Mouse (Mus musculus) heart, adult 8-10 months (tissue): Measurements from ENCODE around the gene Hist1h3c. TPM values are rescaled to one million over a fixed set of nuclear protein-coding genes. Genes with fewer than 3 reads are reported as not detected.
"Not testable (repeated sequence)": the region's sequence is repeated elsewhere in the genome, so short reads cannot be mapped to it uniquely, and the experiment has no call there.

Experiments used
- DNase-seq: peaks from one replicate; pipeline ENCODE4 v3.0.0; 2022; ENCODE audit warnings: low spot score
- total RNA-seq, 4 experiments: library from RNA; stranded (reverse); gene quantifications; 2 replicates each; pipeline ENCODE4 v1.2.4; 2022

Hist1h3c gene
- total RNA-seq, 4 experiments from 2014 or later = 0.82 to 5.6 (median 2.3) TPM; not detected in 1

- no peak for DNase-seq
These were observed 5.5 kb downstream of the Hist1h3c start for GRCm38 (mm10) chr13:23739922-23740252.

GRCm38 (mm10) chr13:23739069-23739921, 6.1 kb downstream of the Hist1h3c start:
- DNase-seq = peak; percentile 98

- peak; percentile 89 for DNase-seq
These were observed 6.7 kb downstream of the Hist1h3c start, which contains the start of gene Hist1h1c for GRCm38 (mm10) chr13:23738677-23739068. Hist1h1c (plus strand) TSS chr13:23738808.

GRCm38 (mm10) chr13:23738041-23738440, 7.4 kb downstream of the Hist1h3c start:
- DNase-seq = no peak

DNA sequence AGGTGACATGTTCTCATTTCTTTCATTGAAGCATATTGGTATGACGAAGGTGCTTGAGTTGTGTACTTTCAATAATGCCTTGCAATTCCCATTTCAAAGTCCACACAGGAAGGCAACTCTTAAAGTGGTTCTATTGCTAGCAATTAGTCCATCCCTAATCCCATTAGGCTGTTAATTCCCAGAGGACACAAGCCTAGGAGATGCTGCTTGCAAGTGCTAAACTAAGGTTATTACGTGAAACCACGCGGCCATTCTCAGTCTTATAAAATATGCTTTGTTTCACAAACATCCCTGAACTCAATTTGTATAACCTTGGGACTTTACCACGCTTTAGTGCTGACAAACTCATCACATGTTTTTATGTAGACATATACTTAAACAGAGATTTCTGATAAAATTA, 8.3 kb downstream of the Hist1h3c start:
- DNase-seq = no peak

DNA sequence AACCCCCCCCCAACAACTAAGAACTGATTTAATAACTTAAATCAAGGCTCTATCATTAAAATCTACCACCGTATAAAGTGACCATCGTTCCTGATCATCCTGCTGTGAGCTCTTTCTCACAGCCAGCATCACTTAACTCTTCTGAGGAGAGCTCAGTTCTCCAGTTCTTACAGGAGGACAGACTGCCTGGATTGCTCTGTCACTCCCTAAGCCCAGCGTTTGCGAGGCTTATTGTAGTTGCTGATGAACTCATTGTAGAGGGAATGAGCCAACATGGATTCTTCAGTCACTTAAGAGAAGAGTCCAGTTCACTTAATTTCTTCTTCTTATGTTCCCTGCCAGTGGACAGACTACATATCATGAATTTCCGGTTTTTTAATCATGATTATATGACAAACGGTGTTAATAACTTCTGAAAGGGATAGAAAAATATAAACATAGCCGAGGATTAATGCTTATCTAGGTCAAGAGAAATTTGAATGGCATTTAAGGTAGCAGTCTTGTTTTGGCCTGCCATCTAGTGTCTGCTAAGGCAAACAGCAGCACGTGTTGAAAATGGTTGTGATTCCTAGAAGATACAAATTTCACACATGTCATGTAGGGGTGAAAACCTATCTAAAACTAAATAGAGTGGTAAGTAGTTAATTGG, 13.1 kb downstream of the Hist1h3c start:
- peak; percentile 54 for DNase-seq

- DNase-seq = no peak
These were observed 14.9 kb downstream of the Hist1h3c start for GRCm38 (mm10) chr13:23730479-23730878.

- DNase-seq = no peak
These were observed 15.7 kb downstream of the Hist1h3c start for GRCm38 (mm10) chr13:23729706-23730105.

- no peak for DNase-seq
These were observed 16.2 kb downstream of the Hist1h3c start for GRCm38 (mm10) chr13:23729192-23729525.

DNA sequence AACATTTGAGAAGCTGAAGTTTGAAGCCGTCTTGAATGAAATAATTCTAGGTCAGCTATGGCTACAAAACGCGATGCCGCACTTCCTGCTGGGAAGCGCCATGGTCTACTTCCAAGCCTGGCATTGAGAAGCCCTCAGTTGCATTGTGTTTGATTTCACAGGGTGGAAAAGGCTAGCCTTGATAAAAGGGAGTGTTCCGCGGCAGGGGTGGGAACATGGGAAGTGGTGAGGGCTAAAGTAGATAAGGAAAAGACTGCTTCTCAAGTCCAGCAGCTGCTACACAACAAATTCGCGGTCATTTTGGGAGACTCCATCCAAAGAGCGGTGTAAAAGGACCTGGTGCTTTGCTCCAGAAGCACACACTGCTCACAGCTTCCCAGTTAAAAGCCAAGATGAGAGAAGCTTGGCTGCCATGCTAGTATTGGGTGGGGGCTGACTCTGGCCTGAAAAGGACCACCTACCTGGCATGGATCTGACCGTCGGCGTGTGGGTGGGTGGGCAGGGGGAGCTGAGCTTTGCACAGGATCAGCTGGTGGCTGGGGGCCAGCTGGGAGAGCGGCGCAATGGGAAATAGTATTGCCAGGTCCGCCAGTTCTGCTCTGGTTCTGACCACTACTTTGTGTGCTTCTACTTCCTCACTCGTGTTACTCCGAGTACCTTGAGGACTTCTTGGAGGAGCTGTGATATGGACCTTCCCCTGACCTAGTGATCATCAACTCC, 16.8 kb downstream of the Hist1h3c start:
- DNase-seq = no peak

- DNase-seq = no peak
These were observed 20.2 kb downstream of the Hist1h3c start for GRCm38 (mm10) chr13:23725213-23725612.

DNA sequence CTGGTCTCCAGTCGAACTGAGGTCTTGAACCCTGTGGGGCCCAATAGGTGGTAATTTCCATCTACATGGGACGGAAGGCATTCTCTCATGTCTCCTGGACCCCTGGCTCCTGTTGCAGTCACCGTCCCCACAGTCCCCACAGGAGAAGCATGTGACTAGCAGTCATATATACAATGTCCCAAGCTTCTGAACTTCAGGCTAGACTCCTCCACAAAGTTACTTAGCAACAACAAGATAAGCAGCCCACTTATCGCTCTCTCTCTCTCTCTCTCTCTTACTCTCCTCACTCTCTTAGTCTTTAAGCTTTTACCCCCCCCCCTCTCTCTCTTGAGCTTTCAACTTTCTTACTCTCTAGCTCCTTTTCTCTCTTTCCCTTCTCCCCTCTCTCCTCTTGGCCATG, 21.2 kb downstream of the Hist1h3c start:
- DNase-seq = no peak

DNA sequence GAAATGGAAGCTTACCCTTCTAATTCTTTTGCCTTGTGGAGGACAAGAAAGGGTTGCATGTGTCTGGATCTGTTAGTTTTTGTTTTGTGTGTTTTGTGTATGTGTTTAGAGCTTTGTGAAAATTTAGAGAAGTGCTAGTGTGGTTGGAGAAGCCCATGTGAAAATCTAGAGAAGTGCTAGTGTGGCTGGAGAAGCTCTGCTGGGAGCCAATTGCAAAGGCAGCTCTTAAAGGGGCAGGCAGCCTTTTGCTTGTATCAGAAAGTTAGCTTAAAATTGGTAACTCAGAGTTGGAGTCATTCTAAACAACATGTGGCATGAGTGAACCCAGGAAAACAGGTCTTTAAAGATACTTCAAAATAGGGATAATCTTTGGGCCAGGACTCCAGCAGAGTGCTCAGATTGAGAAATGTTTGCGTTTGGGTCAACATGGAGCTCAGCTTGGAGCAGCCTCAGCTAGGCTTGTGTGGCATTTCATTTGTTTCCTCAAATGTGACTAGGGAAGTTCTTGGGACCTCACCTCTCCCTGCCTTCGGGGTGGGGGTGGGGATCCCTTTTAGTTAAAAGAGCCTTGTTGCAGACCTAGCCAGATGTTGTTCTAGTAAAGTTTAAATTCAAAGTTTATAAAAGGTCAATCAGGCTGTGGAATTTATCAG, 27.7 kb downstream of the Hist1h3c start:
- DNase-seq = not testable (repeated sequence)

DNA sequence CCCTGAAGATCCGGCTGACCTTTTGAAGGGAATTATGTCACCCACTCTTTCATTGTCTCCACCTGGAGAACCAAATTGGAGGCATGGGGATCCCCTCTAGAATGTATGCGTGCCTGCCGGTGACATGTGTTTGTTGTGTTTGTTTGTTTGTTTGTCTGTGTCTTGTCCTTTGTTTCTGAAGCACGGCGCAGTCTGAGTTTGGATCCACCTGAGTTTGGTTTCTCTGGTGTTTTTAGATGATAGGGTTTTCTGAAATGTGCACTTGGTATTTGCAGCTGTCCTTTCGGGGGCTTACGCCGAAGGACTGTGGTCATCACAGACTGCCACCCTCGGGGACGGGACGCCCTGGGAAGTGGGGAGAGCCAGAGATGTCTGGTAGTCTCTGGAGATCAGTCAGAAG, 28.2 kb downstream of the Hist1h3c start:
- no peak for DNase-seq

DNA sequence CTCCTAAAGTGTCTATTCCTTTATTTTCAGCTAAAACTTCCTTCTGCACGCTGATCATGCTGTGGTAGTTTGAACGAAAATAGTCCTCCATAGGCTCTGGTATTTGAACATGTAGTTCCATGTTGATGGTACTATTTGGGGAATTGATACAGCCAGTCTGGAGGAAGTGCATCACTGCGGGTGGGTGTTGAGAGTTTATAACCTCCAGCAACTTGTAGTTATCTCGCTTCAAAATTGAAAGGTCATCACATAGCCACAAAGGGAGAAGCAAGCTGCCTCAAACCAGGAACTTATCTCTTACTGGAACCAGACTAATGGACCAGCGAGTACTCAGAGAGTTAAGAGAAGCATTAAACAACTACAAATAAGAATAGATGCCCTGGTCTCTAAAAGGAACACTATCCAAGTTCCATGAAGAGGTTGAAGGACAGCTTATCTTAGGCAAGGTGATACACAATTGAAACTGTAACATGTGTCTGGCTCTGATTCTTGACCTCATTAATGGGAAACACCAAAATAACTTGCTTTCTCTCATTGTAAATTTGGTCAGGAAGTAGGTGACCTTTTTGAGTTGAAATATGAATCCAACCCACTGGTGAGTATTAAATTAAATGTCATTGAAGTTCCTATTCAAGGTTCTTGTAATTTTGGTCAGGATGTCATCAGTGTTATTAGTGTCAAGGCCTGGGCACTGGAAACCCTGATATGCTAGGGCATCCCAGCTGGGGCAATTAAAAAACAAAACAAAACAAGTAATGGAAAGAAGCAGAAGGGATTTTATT, 28.9 kb downstream of the Hist1h3c start:
- peak; percentile 46 for DNase-seq

DNA sequence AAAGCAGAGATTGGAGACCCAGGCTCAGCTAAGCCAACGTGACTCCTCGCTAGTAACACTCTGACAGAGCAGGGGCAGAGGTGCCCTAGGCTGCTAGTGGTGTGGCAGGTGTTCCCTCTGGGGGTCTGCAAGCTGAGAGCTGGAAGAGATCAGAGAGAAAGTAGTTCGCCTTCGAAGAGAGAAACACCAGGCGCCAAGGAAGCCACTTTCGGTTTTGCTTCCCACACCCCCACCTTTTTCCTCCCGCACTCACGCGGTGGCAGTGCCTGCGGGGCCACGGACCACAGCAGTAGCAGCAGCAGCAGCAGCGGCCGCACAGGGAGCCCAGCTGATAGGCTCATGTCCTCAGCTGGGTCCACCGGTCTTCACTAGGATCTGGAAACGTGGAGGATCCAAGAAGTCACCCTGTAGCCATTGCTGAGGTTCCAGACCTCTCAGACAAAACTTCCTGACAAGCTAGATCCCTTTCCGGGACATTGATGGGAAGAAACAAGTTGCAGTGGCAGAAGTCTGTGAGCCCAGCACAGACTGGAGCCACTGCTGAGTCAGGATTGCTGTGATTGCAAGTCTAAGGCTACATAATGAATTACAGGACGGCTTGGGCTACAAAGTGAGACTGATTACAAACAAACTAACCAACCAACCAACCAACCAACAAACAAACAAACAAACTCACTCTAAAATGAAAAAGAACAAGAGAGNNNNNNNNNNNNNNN, 34.9 kb downstream of the Hist1h3c start, which contains the start of gene Hfe:
Gene Hfe, minus strand, starts transcription at position 481 of the 716 bp plus-strand sequence.
- peak; percentile 56 for DNase-seq

DNA sequence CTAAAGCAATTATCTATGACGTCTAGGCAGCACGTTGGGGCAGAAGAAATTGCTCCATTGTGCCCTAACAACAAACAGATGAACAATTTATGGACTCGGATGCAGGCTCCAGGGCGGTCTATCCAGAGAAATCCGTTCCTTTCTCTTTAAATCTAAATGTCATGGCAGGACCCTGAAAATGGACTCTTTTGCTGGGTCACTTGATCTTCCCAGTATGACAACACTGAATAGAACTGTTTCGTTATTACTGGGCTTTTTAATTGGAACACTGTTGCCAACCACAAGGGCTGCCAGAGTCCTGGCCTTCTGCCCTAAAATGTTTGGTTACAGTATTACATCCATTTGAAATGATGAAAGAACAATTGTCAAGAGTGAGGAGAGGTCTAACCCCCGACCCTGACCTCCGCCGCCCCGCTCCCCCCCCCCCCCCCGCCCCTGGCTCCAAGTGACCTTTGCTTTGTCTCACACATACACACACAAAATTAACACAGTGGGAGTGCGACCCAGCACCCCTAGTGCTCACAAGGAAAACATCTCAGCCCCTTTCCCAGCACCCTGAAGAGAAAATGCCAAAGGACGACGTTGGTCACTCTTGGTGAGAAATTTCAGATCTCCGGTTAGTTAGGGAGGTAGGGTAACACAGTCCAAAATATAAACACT, 35.6 kb downstream of the Hist1h3c start:
- no peak for DNase-seq

- DNase-seq = no peak
These were observed 36.7 kb downstream of the Hist1h3c start for GRCm38 (mm10) chr13:23708654-23709053.

DNA sequence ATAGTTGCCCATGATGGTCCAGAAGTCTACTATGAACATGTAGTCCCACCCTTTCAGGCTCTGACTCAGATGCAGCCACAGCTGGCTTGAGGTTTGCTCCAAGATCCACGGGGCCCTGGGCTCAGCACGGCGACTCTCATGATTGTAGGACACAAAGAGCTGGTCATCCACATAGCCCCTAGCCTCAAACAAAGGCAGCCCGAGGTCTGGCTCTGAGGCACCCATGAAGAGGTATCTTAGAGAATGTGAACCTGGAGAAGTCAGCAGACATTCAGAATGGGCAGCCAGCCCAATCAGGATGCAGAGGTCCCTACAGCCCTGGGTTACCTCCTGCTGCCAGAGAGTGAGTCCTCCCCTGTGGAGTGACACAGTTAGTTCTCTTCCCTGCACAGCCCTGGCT, 37.4 kb downstream of the Hist1h3c start:
- no peak for DNase-seq

GRCm38 (mm10) chr13:23706771-23707170, 38.6 kb downstream of the Hist1h3c start:
- no peak for DNase-seq
